Mouse (Mus musculus) erythroid progenitor cell, adult 5-6 weeks (primary cell): Measurements from ENCODE around the gene Atxn7l1. TPM values are rescaled to one million over a fixed set of nuclear protein-coding genes. Genes with fewer than 3 reads are reported as not detected.
"Not testable (repeated sequence)": the region's sequence is repeated elsewhere in the genome, so short reads cannot be mapped to it uniquely, and the experiment has no call there.

Experiments
- ATAC-seq: replicated peaks from 2 replicates; pipeline ENCODE4 v1.8.0; 2016; ENCODE audit warnings: moderate number of reproducible peaks, mild to moderate bottlenecking, moderate TSS enrichment, inconsistent platforms; ENCODE audit not compliant: poor library complexity, low FRiP score, severe bottlenecking
- total RNA-seq, 2 experiments: library from RNA; stranded (forward) in 1 of 2; stranded (reverse) in 1 of 2; fragments of 150-400 nt in 1 of 2; fragments of 186-747, 209-891 nt in 1 of 2; gene quantifications; 2 replicates each; pipeline versions ENCODE4 v1.2.3 to v1.2.4; 2015 to 2017; ENCODE audit warnings: low replicate concordance in 2 of 2

The Atxn7l1 gene
- total RNA-seq, 2 experiments from 2014 or later, result 76.5 to 127 TPM

GRCm38 (mm10) chr12:33146622-33147433 lies 665 bp upstream of the Atxn7l1 start:
- ATAC-seq, result peak; percentile 5; the same call in 1 of the 2 replicates

GRCm38 (mm10) chr12:33149544-33150190 lies 2.2 kb downstream of the Atxn7l1 start:
- no peak for ATAC-seq

- 0 out of 2 replicates have a peak, but pooled peaks have one; percentile 28 for ATAC-seq
These were observed 5.6 kb downstream of the Atxn7l1 start for GRCm38 (mm10) chr12:33153131-33153530.

- ATAC-seq, result peak; percentile 72
These were observed 6.4 kb downstream of the Atxn7l1 start for GRCm38 (mm10) chr12:33153850-33154249.

- no peak for ATAC-seq
These were observed 7.2 kb downstream of the Atxn7l1 start for GRCm38 (mm10) chr12:33154732-33155131.

GRCm38 (mm10) chr12:33156334-33157018 lies 9.0 kb downstream of the Atxn7l1 start:
- no peak for ATAC-seq

GRCm38 (mm10) chr12:33158256-33158655 lies 10.8 kb downstream of the Atxn7l1 start:
- ATAC-seq, result no peak

- ATAC-seq, result no peak
These were observed 12.9 kb downstream of the Atxn7l1 start for GRCm38 (mm10) chr12:33160406-33160805.

- no peak for ATAC-seq
These were observed 15.0 kb downstream of the Atxn7l1 start for GRCm38 (mm10) chr12:33162541-33162940.

GRCm38 (mm10) chr12:33164019-33164418 lies 16.5 kb downstream of the Atxn7l1 start:
- not testable (repeated sequence) for ATAC-seq

- 0 out of 2 replicates have a peak, but pooled peaks have one; percentile 52 for ATAC-seq
These were observed 19.2 kb downstream of the Atxn7l1 start for GRCm38 (mm10) chr12:33166712-33167111.

- no peak for ATAC-seq
These were observed 20.1 kb downstream of the Atxn7l1 start for GRCm38 (mm10) chr12:33167545-33167944.

- no peak for ATAC-seq
These were observed 21.0 kb downstream of the Atxn7l1 start for GRCm38 (mm10) chr12:33168491-33168890.

- ATAC-seq, result no peak
These were observed 22.4 kb downstream of the Atxn7l1 start for GRCm38 (mm10) chr12:33169777-33170494.

- ATAC-seq, result no peak
These were observed 23.3 kb downstream of the Atxn7l1 start for GRCm38 (mm10) chr12:33170822-33171221.

GRCm38 (mm10) chr12:33172926-33173325 lies 25.4 kb downstream of the Atxn7l1 start:
- ATAC-seq, result no peak

- ATAC-seq, result no peak
These were observed 26.2 kb downstream of the Atxn7l1 start for GRCm38 (mm10) chr12:33173720-33174141.

- no peak for ATAC-seq
These were observed 26.7 kb downstream of the Atxn7l1 start for GRCm38 (mm10) chr12:33174171-33174570.

- ATAC-seq, result no peak
These were observed 27.3 kb downstream of the Atxn7l1 start for GRCm38 (mm10) chr12:33174675-33175357.
